Mouse (Mus musculus) Muller cell, postnatal 12 days (primary cell): Measurements from ENCODE around the gene Rab39b.
A peak's percentile ranks its signal among the peaks of the same experiment; 100 is the strongest.

Source experiments
- DNase-seq: peaks from one replicate; pipeline ENCODE4 v3.0.0-alpha.2; 2015; ENCODE audit errors: inconsistent ontology term

The Rab39b gene

DNA sequence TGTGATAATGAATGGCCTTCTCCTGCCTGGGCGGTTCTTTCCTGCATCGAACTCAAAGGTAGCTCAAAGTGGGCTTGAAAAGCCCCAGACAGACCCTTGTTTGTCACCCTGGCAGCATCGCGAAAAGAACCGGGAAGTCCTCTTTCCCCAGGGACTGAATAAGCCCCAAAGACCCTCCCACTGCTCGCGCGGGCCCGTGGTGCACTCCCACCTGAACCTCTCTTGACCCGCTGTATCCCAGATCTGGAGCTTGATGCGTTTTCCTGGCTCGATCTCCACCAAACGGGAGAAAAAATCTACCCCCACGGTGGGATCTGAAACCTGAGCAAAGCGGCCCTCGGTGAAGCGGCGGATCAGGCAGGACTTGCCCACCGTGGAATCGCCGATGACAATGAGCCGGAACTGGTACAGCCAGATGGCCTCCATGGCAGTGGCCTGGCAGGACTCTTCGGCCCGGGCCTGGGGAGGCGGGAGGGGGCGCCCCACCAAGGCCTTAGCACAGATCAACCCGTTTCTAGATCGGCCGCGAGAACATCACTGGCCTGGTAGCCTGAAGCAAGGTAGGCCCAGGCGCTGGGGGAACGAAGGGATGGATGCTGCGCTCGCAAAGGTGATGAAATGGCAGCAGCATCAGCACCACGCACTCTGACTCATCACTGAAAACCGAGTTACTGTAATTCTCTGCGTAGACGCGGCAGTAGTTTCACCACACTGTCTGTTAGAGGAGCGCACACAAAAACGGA, at the start of gene Rab39b:
TSS of gene Rab39b (minus strand) at position 650 of the 743 bp plus-strand sequence.
- DNase-seq, result peak; percentile 55

DNA sequence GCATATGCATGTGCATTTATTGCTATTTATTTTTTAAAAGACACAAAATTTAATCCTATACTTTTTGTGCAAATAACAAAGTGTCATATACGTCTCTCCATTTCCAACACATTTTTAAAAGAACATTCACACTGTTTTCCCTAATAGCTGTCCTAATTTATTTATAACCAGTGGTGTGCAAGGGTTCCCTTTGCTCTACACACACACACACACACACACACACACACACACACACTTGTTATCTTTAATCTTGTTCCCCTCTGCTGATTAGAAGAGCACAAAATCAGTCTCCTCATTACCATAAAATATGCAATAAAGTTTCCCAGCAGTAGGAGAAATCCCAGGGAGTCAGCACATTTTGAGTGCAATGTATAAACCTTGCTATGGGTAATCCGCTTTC, 508 bp upstream of the Rab39b start:
- DNase-seq, result no peak
